ENCODE assay signal across 20 mouse cellular contexts in the genomic region with DNA sequence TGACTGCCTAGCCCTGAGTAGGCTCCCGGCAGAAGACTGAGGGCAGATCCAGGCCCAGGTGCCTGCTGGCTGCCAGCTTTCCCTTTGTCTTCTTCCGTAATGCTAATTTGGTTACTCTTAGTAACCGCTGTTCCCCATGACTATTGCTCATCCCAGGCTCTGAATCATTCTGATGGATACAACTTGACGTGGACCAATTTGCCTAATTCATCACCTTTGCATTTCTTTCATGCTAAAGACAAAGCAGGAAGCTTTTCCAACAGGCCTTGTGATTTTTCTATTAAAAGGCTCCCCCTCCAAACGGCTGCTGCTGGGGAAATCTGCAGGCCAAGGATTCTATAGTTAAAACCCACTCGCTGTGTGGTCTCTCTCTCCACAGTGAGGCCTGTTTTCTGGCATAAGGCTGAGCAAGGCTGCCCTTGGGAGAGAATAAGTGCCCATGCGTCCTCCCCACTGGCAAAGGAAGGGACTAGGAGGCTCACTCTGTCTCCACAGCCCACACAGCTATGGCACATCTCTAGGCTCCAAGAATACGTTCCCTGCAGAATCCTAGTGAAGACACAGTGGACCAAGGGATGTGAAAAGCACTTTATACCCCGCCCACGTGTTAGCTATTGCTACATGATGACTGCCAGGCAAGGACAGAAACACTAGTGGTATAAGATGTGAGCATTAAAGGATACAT.
DNase-seq lines count a peak whose midpoint lies in the region; ATAC-seq and TF ChIP-seq lines count a peak whose summit lies in the region.
"Had no signal": no experiment of that assay in that cellular context is flagged by ENCODE, and none has a peak within 500 bp of the region (broad histone marks: within the 10 kb centered on the region; RNA-seq: fewer than 3 reads in every experiment).

No protein-coding gene starts in this region.

- H3K4me3 ChIP-seq in forebrain, embryonic 14.5 days (ENCODE audit: low read depth, low read length): no peak overlapping the region
- no peak overlapping the region for H3K4me3 ChIP-seq in forebrain, embryonic 16.5 days (replicated peaks; ENCODE audit: low read length)
- H3K4me3 ChIP-seq: limb, embryonic 13.5 days; megakaryocyte, embryonic 14.5 days; myocyte had no signal

- TF ChIP-seq CTCF in brain, embryonic 14.5 days (IDR thresholded peaks at IDR 0.05; ENCODE audit: borderline replicate concordance, extremely low read depth, insufficient read depth, insufficient read length): no peak

- intact Hi-C loops in left cerebral cortex, postnatal 10 days (cut with DNase I): no loop called here
- intact Hi-C loops in left cerebral cortex, postnatal 4 days (cut with DNase I): no loop called here

- no peaks in the 10 kb centered on the region for H3K36me3 ChIP-seq in forebrain, embryonic 14.5 days (ENCODE audit: control insufficient read depth, insufficient read depth, low read length)
- H3K36me3 ChIP-seq in forebrain, embryonic 16.5 days (ENCODE audit: control insufficient read depth, insufficient read depth): no peaks in the 10 kb centered on the region
- H3K36me3 ChIP-seq: limb, embryonic 13.5 days had no signal

- no peak for TF ChIP-seq POLR2A in brain, embryonic 14.5 days (IDR thresholded peaks at IDR 0.05; ENCODE audit: borderline replicate concordance, extremely low read depth, insufficient read depth, insufficient read length, poor library complexity, severe bottlenecking)

- 44% methylated on average over 10 of the region's 10 CpGs for WGBS in forebrain, embryonic 14.5 days
- WGBS in forebrain, embryonic 16.5 days: 35% methylated on average over 10 of the region's 10 CpGs

- no peak for ATAC-seq in forebrain, embryonic 14.5 days
- no peak for ATAC-seq in forebrain, embryonic 16.5 days
- ATAC-seq: lung, postnatal 0 days had no signal

- no peak overlapping the region for H3K4me2 ChIP-seq in forebrain, embryonic 14.5 days (ENCODE audit: low read length)
- H3K4me2 ChIP-seq in forebrain, embryonic 16.5 days (ENCODE audit: low read length): no peak overlapping the region
- H3K4me2 ChIP-seq: heart, embryonic 11.5 days; limb, embryonic 13.5 days had no signal

- H3K4me1 ChIP-seq in forebrain, embryonic 14.5 days (ENCODE audit: control insufficient read depth, insufficient read depth, low read length): peaks cover 10% of the 10 kb centered on the region; the same call in 1 of the 2 replicates
- H3K4me1 ChIP-seq in forebrain, embryonic 16.5 days (replicated peaks; ENCODE audit: control insufficient read depth, insufficient read depth, low read length): peaks cover 13% of the 10 kb centered on the region
- H3K4me1 ChIP-seq: megakaryocyte, embryonic 14.5 days had no signal

- H3K9me3 ChIP-seq in forebrain, embryonic 14.5 days (replicated peaks; ENCODE audit: control insufficient read depth, low read length): no peaks in the 10 kb centered on the region
- H3K9me3 ChIP-seq in forebrain, embryonic 16.5 days (ENCODE audit: control insufficient read depth, low read length): no peaks in the 10 kb centered on the region
- H3K9me3 ChIP-seq: limb, embryonic 13.5 days had no signal

- no peaks in the 10 kb centered on the region for H3K27me3 ChIP-seq in forebrain, embryonic 14.5 days (replicated peaks; ENCODE audit: control insufficient read depth, insufficient read depth, low read length)
- no peaks in the 10 kb centered on the region for H3K27me3 ChIP-seq in forebrain, embryonic 16.5 days (replicated peaks; ENCODE audit: control insufficient read depth, insufficient read depth, low read length)
- H3K27me3 ChIP-seq: megakaryocyte, embryonic 14.5 days had no signal

- peak; percentile 28 for DNase-seq in forebrain, embryonic 14.5 days (ENCODE audit: low spot score)
- peak; percentile 7 for DNase-seq in left cerebral cortex, adult 11 months (ENCODE audit: low spot score)
- DNase-seq in left cerebral cortex, postnatal 10 days (ENCODE audit: extremely low spot score in 1 of 2, low spot score in 2 of 2): no peak
- DNase-seq in brain, embryonic 14.5 days (ENCODE audit: low read depth): peak; percentile 53
- DNase-seq in left cerebral cortex, postnatal 4 days: peak; percentile 31
- DNase-seq in urinary bladder, adult 18-20 months (ENCODE audit: low spot score in 2 of 2): no peak
- no peak for DNase-seq in testis, postnatal 10 days (ENCODE audit: low spot score)
- DNase-seq: cerebellum, postnatal 25 days; gastrocnemius, postnatal 25 days; heart, postnatal 14 days; kidney, postnatal 4 days; thymus, postnatal 14 days had no signal

- H3K27ac ChIP-seq in forebrain, embryonic 14.5 days (ENCODE audit: low read depth, low read length): no peak overlapping the region
- no peak overlapping the region for H3K27ac ChIP-seq in forebrain, embryonic 16.5 days (ENCODE audit: low read length)
- H3K27ac ChIP-seq: limb, embryonic 13.5 days; liver, embryonic 14.5 days; stomach, postnatal 0 days had no signal

- H3K9ac ChIP-seq in forebrain, embryonic 14.5 days (ENCODE audit: low read length): no peak overlapping the region
- H3K9ac ChIP-seq in forebrain, embryonic 16.5 days (replicated peaks; ENCODE audit: low read depth, low read length): no peak overlapping the region
- H3K9ac ChIP-seq: limb, embryonic 13.5 days; liver, embryonic 14.5 days had no signal

Comparison
In these comparisons a context has a peak if more than half of its experiments do, and no peak if none do; other contexts are left out.
1. DNase-seq: peak in forebrain, embryonic 14.5 days (single experiment), left cerebral cortex, adult 11 months (single experiment), brain, embryonic 14.5 days (single experiment) and left cerebral cortex, postnatal 4 days (single experiment); none in left cerebral cortex, postnatal 10 days (0 of 2), urinary bladder, adult 18-20 months (0 of 2) and testis, postnatal 10 days (single experiment).